Mouse (Mus musculus): ENCODE data around the gene Coro7. TPM values are rescaled to one million over a fixed set of nuclear protein-coding genes. Genes with fewer than 3 reads are reported as not detected.

Coro7 gene
- polyA plus RNA-seq, 1 experiment from 2014 or later, result 9.0 TPM

- no peak for TF ChIP-seq EP300 (IDR thresholded peaks at IDR 0.05)
- no peak for TF ChIP-seq CTCF (IDR thresholded peaks at IDR 0.05)
- Histone ChIP-seq H3K36me3 (ENCODE audit: insufficient read depth, low read length) (no peaks in the 10 kb centered on the region), H3K4me2 (replicated peaks; ENCODE audit: low read depth, low read length) (no peak overlapping the region), H3K27me3 (replicated peaks; ENCODE audit: insufficient read depth, low read length) (no peaks in the 10 kb centered on the region), H3K4me1 (ENCODE audit: insufficient read depth, low read depth, low read length) (no peaks in the 10 kb centered on the region), H3K4me3 (ENCODE audit: low read depth, low read length) (no peak overlapping the region), H3K9me3 (ENCODE audit: low read length) (no peaks in the 10 kb centered on the region), H3K9ac (replicated peaks; ENCODE audit: low read depth) (no peak overlapping the region), H3K27ac (ENCODE audit: low read length) (no peak overlapping the region)
- DNase-seq (ENCODE audit: low spot score) (no peak), ATAC-seq (no peak)
- WGBS, result 43% methylated on average over 7 of the region's 7 CpGs
Measured at GRCm38 (mm10) chr16:4578630-4579029, 100.9 kb downstream of the Coro7 start.

GRCm38 (mm10) chr16:4576873-4577272 lies 102.7 kb downstream of the Coro7 start:
- H3K27ac ChIP-seq (ENCODE audit: low read length), result no peak overlapping the region
- no peaks in the 10 kb centered on the region for H3K27me3 ChIP-seq (replicated peaks; ENCODE audit: insufficient read depth, low read length)
- 24% methylated on average over 2 of the region's 2 CpGs for WGBS
- no peaks in the 10 kb centered on the region for H3K9me3 ChIP-seq (ENCODE audit: low read length)
- no peak overlapping the region for H3K9ac ChIP-seq (replicated peaks; ENCODE audit: low read depth)
- ATAC-seq (no peak), DNase-seq (ENCODE audit: low spot score) (no peak)
- H3K36me3 ChIP-seq (ENCODE audit: insufficient read depth, low read length), result no peaks in the 10 kb centered on the region
- H3K4me3 ChIP-seq (ENCODE audit: low read depth, low read length), result no peak overlapping the region
- H3K4me1 ChIP-seq (ENCODE audit: insufficient read depth, low read depth, low read length), result no peaks in the 10 kb centered on the region
- H3K4me2 ChIP-seq (replicated peaks; ENCODE audit: low read depth, low read length), result no peak overlapping the region
- no peak for TF ChIP-seq EP300 (IDR thresholded peaks at IDR 0.05)
- peak; percentile 26; the same call in 1 of the 2 replicates for TF ChIP-seq CTCF (IDR thresholded peaks at IDR 0.05)

Other genes starting within 250 kb of the Coro7 start
- gene Srl, start 138.0 kb downstream of the Coro7 start, polyA plus RNA-seq (2015; fragmentation: Nextera tagmentation; extraction: Ambion mirVana), result 5.5 and 6.6 TPM in 2 replicates
- 5.7 and 6.4 TPM in 2 replicates for gene Tfap4, start 119.9 kb downstream of the Coro7 start, polyA plus RNA-seq (2015; fragmentation: Nextera tagmentation; extraction: Ambion mirVana)
- gene Glis2, start 85.1 kb downstream of the Coro7 start, polyA plus RNA-seq (2015; fragmentation: Nextera tagmentation; extraction: Ambion mirVana), result 20.7 and 26.5 TPM in 2 replicates
- gene Pam16, start 54.8 kb downstream of the Coro7 start, polyA plus RNA-seq (2015; fragmentation: Nextera tagmentation; extraction: Ambion mirVana), result 76.2 and 78.4 TPM in 2 replicates
- 17.4 and 18.0 TPM in 2 replicates for gene Vasn, start 39.8 kb downstream of the Coro7 start, polyA plus RNA-seq (2015; fragmentation: Nextera tagmentation; extraction: Ambion mirVana)
- gene Dnaja3, start 39.8 kb downstream of the Coro7 start, polyA plus RNA-seq (2015; fragmentation: Nextera tagmentation; extraction: Ambion mirVana), result 37.8 and 38.9 TPM in 2 replicates
- gene Nmral1, start 39.6 kb upstream of the Coro7 start, polyA plus RNA-seq (2015; fragmentation: Nextera tagmentation; extraction: Ambion mirVana), result 6.0 and 7.1 TPM in 2 replicates
- gene Hmox2, start 46.6 kb upstream of the Coro7 start, polyA plus RNA-seq (2015; fragmentation: Nextera tagmentation; extraction: Ambion mirVana), result 92.4 and 97.9 TPM in 2 replicates
- 57.5 and 68.2 TPM in 2 replicates for gene Cdip1, start 110.5 kb upstream of the Coro7 start, polyA plus RNA-seq (2015; fragmentation: Nextera tagmentation; extraction: Ambion mirVana)
- gene 4930562C15Rik, start 155.6 kb upstream of the Coro7 start, polyA plus RNA-seq (2015; fragmentation: Nextera tagmentation; extraction: Ambion mirVana), result 2.2 and 2.4 TPM in 2 replicates
- 33.7 and 39.5 TPM in 2 replicates for gene Ubald1, start 200.5 kb upstream of the Coro7 start, polyA plus RNA-seq (2015; fragmentation: Nextera tagmentation; extraction: Ambion mirVana)
- 75.6 and 76.7 TPM in 2 replicates for gene Mgrn1, start 206.5 kb upstream of the Coro7 start, polyA plus RNA-seq (2015; fragmentation: Nextera tagmentation; extraction: Ambion mirVana)